Mouse (Mus musculus) adipose tissue, adult 10 weeks (tissue): ENCODE measurements around the gene Spryd7. TPM values are rescaled to one million over a fixed set of nuclear protein-coding genes. Genes with fewer than 3 reads are reported as not detected.

Experiments used
- polyA plus RNA-seq: library from polyadenylated mRNA; stranded (reverse); fragments of 350-450 nt; fragmentation: Illumina TruSeq; extraction: RNeasy Lipid Tissue Mini Kit (QIAGEN cat#74804); gene quantifications from one replicate; pipeline ENCODE4 v1.2.3, GENCODE M21; 2014; ENCODE audit warnings: low read depth, low replicate concordance

The Spryd7 gene
- 12.0 TPM for polyA plus RNA-seq

GRCm38 (mm10) chr14:61556289-61557147 is at the start of gene Spryd7:
Gene Spryd7 (minus strand): TSS chr14:61556886.

GRCm38 (mm10) chr14:61597968-61598367 is 41.3 kb upstream of the Spryd7 start, which contains the start of gene Trim13:
Gene Trim13 (plus strand): TSS chr14:61598247.

Other genes with a start within 250 kb of the Spryd7 start
- 2.6 TPM for gene Arl11, start 247.1 kb downstream of the Spryd7 start, polyA plus RNA-seq
- 3.1 TPM for gene Ebpl, start 196.4 kb downstream of the Spryd7 start, polyA plus RNA-seq
- 19.2 TPM for gene Kpna3, start 117.0 kb downstream of the Spryd7 start, polyA plus RNA-seq
- gene Trim13, start 41.4 kb upstream of the Spryd7 start, polyA plus RNA-seq = 6.3 TPM
- not detected for gene Kcnrg, start 50.6 kb upstream of the Spryd7 start, polyA plus RNA-seq